Mouse (Mus musculus): ENCODE results near the gene Cckbr.

- TF ChIP-seq CTCF (IDR thresholded peaks at IDR 0.05) (no peak), POLR2A (IDR thresholded peaks at IDR 0.05; ENCODE audit: insufficient read depth, low read depth, low read length) (no peak)
Measured at GRCm38 (mm10) chr7:105437979-105438772, 12.6 kb downstream of the Cckbr start.

Data from heart, adult 2 months (tissue).